Mouse (Mus musculus): ENCODE measurements around the gene Sdccag8. TPM values are rescaled to one million over a fixed set of nuclear protein-coding genes. Genes with fewer than 3 reads are reported as not detected.

Gene Sdccag8
- polyA plus RNA-seq, 1 experiment from 2014 or later: 14.4 TPM

DNA sequence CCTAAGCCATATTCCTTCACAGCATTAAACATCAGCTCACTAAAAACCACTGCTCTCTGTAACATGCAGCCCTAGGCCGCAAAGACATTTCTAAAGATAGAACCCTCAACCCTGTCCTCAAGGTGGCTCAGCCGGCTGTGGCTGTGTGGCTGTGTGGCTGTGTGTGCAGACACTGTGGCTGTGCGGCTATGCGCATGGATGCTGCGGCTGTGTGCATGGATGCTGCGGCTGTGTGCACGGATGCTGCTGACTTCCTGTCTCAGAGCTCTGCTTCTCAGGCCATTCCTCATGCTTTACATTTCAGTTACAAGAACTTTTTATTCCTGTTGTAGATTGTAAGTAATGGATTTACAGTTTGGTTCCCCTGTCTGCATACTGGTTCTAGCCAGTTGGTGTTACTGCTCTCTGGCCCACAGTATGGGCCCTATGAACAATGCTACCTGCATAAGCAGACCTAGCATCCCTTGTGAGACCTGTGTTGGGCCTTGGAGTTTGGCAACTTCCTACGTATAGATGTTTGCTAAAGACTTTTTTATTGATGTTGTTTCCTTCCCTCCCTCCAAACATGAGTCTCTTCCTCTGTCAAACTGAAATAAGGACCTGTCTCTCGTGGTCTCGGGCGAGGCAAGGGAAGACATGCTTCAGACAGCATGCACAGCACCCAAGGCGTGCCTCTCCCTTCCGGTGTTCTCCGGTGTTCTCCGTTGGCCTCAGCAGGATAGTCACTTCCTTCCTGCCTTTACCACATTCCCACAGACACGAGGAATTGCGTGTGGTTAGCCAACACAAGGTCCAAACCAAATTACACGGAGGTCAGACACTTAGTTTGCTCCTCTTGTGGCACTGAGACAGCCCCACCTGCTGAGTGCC lies 178.9 kb downstream of the Sdccag8 start:
- Histone ChIP-seq H3K4me1 (peaks cover 19% of the 10 kb centered on the region), H3K9me3 (no peaks in the 10 kb centered on the region), H3K36me3 (no peaks in the 10 kb centered on the region), H3K4me2 (no peak overlapping the region), H3K4me3 (no peak overlapping the region), H3K27ac (no peak overlapping the region), H3K27me3 (no peaks in the 10 kb centered on the region), H3K9ac (no peak overlapping the region)
- 76% methylated on average over 18 of the region's 18 CpGs for WGBS
- ATAC-seq (ENCODE audit: borderline replicate concordance, extremely low read depth, low FRiP score, low TSS enrichment): no peak

DNA sequence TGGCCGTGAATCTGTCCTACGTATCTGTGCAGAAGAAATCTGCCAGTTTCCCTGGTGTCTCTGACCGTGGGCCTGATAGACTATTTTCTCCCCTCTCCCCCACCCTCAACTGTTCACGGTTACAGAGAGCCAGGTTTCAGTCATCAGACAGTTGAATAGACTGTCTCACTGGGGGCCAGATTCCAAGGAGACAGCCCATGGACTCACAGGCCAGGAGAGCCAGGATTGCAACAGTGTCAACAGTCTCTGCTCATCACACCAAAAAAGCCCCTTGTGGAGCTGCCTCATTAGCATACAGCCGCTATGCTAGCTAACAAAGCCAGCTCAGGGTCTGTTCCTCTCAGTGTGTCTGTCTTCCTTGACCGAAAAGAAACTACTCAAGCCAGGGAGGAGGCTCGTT lies 179.6 kb downstream of the Sdccag8 start:
- H3K9ac ChIP-seq: no peak overlapping the region
- no peaks in the 10 kb centered on the region for H3K27me3 ChIP-seq
- H3K4me2 ChIP-seq: no peak overlapping the region
- H3K36me3 ChIP-seq: no peaks in the 10 kb centered on the region
- H3K9me3 ChIP-seq: no peaks in the 10 kb centered on the region
- peaks cover 19% of the 10 kb centered on the region for H3K4me1 ChIP-seq
- H3K27ac ChIP-seq: no peak overlapping the region
- ATAC-seq (ENCODE audit: borderline replicate concordance, extremely low read depth, low FRiP score, low TSS enrichment): no peak; the same call in 1 of the 2 replicates
- no peak overlapping the region for H3K4me3 ChIP-seq
- 52% methylated on average over 7 of the region's 7 CpGs for WGBS

DNA sequence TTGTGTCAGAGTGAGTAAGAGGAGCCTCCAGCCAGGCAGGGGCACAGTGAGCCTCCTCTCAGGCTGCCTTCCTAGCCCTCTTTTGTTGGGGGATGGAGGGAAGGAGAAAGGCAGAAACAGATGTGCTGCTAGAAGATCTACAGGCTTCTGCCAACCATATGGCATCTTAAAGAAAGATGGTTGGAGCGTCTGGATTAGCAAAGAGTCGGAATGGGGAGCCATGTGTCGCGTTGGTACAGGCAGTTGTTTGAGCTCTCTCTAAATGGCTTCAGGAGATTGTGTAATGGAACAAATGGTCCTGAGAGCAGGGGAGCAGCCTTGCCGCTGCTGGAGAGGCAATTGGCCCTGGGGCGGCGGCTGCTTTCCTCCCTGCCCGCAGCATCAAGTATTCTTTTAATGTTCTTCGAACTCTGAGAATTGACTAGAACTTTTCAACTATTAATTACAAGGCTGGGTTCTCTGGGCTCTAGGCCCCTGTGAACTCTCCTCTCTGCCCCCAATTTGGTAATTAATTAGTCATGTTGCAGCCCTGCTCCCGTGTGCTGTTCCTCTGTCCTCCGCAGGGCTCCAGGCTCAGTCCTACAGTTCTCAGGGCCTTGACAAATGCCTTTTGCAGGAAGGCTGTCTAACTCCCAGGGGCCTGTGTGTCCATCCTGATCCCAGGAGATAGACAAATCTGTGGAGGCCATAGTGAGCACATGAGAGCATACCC lies 180.4 kb downstream of the Sdccag8 start:
- ATAC-seq (ENCODE audit: borderline replicate concordance, extremely low read depth, low FRiP score, low TSS enrichment): no peak
- WGBS: 59% methylated on average over 11 of the region's 11 CpGs
- Histone ChIP-seq H3K27me3 (no peaks in the 10 kb centered on the region), H3K9ac (no peak overlapping the region), H3K4me1 (peaks cover 19% of the 10 kb centered on the region), H3K36me3 (no peaks in the 10 kb centered on the region), H3K9me3 (no peaks in the 10 kb centered on the region), H3K4me2 (no peak overlapping the region), H3K4me3 (no peak overlapping the region), H3K27ac (no peak overlapping the region)

DNA sequence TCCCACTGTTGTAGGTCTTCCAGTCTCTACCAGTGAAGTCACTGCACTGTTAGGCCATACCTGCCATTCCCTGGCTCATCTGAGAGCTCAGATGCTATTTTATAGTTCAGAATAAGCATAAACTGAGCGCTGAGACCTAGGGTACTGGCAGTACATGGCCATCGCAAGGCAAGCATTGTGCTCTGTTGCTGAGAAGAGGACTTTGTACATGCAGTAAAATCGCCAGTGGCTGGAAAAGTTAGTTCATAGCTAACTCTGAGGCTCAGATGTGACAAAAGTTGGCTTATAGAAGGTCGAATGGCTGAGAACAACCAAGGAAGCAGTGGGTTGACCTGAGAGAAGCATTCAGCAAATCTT lies 180.9 kb downstream of the Sdccag8 start:
- peaks cover 19% of the 10 kb centered on the region for H3K4me1 ChIP-seq
- no peak overlapping the region for H3K9ac ChIP-seq
- H3K9me3 ChIP-seq: no peaks in the 10 kb centered on the region
- H3K27ac ChIP-seq: no peak overlapping the region
- no peaks in the 10 kb centered on the region for H3K27me3 ChIP-seq
- no peaks in the 10 kb centered on the region for H3K36me3 ChIP-seq
- H3K4me3 ChIP-seq: no peak overlapping the region
- 85% methylated on average over 4 of the region's 4 CpGs for WGBS
- no peak overlapping the region for H3K4me2 ChIP-seq
- ATAC-seq (ENCODE audit: borderline replicate concordance, extremely low read depth, low FRiP score, low TSS enrichment): no peak

DNA sequence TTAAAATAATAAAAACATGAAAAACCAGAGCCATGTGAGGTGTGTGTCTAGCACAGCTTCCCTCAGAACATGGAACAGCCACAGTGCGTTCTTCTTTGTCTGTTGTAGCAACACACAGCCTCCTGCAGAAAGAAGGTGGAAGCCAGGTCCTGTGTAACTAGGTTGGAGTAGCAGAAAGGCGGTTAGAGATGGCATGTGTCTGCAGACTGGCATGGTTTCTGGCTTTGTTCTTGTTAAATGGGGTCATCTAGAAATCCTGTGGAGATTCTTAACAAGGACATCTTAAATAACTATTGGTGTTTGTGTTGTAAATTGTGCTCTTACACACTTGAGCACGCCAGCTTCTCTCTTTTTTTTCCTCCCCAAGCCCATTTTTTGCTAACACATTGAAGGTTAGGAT lies 181.7 kb downstream of the Sdccag8 start:
- WGBS: 98% methylated on average over 3 of the region's 3 CpGs
- no peak for ATAC-seq (ENCODE audit: borderline replicate concordance, extremely low read depth, low FRiP score, low TSS enrichment)

DNA sequence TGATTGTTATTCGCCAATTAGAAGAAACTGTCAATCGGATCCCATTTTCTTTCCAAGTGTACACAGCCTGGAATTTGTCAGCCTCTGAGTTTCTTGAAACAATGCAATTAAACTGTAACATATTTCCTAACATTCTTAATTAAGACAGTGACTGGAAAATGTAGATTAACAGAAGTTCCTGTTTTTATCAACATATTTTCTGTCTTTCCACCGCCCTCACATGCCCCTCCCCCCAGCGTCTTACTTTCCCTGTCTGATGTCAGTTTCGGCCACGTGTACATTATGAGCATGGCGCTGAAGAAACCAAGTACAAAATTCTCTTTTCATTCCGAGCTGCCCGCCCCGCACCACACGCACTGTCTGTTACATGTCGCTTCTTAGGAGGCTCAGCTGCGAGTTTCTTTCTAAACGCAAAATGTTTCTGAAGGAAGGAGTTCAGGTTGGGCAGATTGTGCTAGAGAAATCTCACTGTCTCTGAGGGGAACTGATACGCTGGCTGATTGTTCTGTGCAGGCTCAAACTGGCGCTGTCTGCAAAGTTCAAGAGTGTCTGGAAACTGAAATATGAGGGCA lies 182.3 kb downstream of the Sdccag8 start:
- no peaks in the 10 kb centered on the region for H3K27me3 ChIP-seq
- no peaks in the 10 kb centered on the region for H3K36me3 ChIP-seq
- WGBS: 37% methylated on average over 16 of the region's 16 CpGs
- no peak overlapping the region; the same call in 1 of the 2 replicates for H3K9ac ChIP-seq
- peaks cover 19% of the 10 kb centered on the region for H3K4me1 ChIP-seq
- ATAC-seq (ENCODE audit: borderline replicate concordance, extremely low read depth, low FRiP score, low TSS enrichment): no peak
- H3K4me3 ChIP-seq: no peak overlapping the region
- H3K27ac ChIP-seq: no peak overlapping the region
- H3K4me2 ChIP-seq: peak overlapping the region; percentile 35
- no peaks in the 10 kb centered on the region for H3K9me3 ChIP-seq

More for the DNA sequence above, 181.7 kb downstream of the Sdccag8 start:
- no peaks in the 10 kb centered on the region for H3K27me3 ChIP-seq
- H3K36me3 ChIP-seq: no peaks in the 10 kb centered on the region
- H3K9me3 ChIP-seq: no peaks in the 10 kb centered on the region
- no peak overlapping the region for H3K9ac ChIP-seq
- H3K4me1 ChIP-seq: peaks cover 19% of the 10 kb centered on the region
- H3K27ac ChIP-seq: no peak overlapping the region
- no peak overlapping the region for H3K4me3 ChIP-seq
- H3K4me2 ChIP-seq: no peak overlapping the region

DNA sequence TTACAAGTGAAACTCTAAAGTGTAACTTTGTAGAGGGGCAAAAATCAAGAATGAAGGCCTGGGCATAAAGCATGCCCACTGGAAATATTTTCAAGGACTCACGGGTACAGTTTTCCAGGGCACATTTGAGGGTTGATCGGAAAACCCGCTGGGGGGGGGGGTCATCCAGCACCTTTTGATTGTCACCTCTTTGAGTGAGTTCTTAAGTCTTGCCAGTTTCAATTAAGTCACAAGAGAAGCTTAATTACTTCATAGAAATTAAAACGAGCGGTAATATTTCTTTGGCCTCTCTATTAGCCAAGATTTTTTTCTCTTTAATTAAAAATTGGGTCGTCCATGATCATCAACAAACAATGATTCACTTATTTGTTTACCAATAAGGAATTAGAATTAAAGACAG lies 182.8 kb downstream of the Sdccag8 start:
- Histone ChIP-seq H3K9ac (no peak overlapping the region; the same call in 1 of the 2 replicates), H3K4me3 (no peak overlapping the region), H3K9me3 (no peaks in the 10 kb centered on the region), H3K4me1 (peaks cover 19% of the 10 kb centered on the region), H3K27me3 (no peaks in the 10 kb centered on the region), H3K27ac (no peak overlapping the region), H3K4me2 (no peak overlapping the region), H3K36me3 (no peaks in the 10 kb centered on the region)
- WGBS: 65% methylated on average over 6 of the region's 6 CpGs
- no peak for ATAC-seq (ENCODE audit: borderline replicate concordance, extremely low read depth, low FRiP score, low TSS enrichment)

DNA sequence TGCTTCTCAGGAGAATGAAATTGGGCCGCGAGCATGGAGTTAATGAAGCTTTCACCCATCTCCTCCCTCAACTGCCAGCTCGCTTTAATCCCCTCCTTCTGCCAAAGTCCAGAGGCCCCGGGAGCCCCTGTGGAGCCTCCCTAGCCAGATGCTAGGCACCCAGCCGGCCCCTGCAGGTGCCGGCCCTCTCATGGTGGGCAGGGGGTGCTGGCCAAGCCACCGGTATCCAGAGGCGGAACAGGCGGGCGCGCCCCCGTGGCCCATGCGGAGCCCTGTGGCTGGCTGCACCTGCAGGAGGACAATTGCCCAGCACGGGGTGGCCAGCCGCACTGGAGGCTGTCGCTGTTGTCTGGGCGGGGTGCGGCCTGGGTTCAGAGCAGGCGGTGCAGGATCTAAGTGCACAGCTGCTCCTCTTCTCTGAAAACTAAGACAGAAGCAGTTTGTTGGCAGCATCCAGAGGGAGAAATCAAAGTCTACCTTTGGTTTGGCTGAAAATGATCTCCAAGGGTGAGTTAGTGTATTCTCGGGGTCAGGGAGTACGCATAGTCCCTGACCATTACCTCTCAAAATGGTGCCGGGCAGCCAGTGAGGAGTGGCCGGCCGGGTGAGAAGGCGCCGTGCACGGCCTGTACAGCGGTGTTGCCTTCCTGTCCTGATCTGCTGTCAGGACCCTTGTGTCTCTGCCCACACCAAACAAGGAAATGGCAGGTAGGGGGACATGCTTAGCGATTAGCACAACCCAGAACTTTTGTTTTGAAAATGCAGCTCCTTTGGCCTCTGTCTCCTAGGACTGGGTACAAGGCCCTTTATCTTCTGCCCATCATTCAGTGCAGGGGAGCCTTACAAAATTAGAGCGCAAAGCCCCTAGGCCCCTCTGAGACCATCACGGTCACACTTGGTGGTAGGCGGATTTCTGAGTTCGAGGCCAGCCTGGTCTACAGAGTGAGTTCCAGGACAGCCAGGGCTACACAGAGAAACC lies 183.5 kb downstream of the Sdccag8 start:
- H3K9me3 ChIP-seq: no peaks in the 10 kb centered on the region
- no peak overlapping the region for H3K9ac ChIP-seq
- H3K4me3 ChIP-seq: no peak overlapping the region
- no peak overlapping the region for H3K27ac ChIP-seq
- H3K4me2 ChIP-seq: peak overlapping the region; percentile 33; the same call in 1 of the 2 replicates
- H3K4me1 ChIP-seq: peaks cover 19% of the 10 kb centered on the region
- H3K27me3 ChIP-seq: no peaks in the 10 kb centered on the region
- ATAC-seq (ENCODE audit: borderline replicate concordance, extremely low read depth, low FRiP score, low TSS enrichment): no peak
- no peaks in the 10 kb centered on the region for H3K36me3 ChIP-seq
- WGBS: 66% methylated on average over 33 of the region's 33 CpGs

DNA sequence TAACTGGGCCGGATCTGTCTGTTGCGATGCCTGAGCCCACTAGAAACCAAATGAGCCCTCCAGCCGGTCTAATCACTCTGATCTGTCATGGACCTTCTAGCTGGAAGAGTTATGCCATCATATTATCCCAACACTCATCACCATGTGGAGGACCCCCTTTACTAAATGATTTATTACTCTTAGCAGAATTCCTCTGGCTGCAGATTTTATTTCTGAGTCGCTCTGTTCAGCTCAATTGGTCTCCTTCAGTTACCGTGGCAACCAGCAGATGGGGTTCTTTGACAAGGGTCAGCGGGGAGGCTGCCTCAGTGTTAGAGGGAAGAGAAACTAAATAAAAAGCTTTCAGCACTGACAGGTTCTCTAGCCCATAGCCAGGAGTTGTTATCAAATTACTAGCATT lies 184.6 kb downstream of the Sdccag8 start:
- no peak overlapping the region for H3K4me2 ChIP-seq
- 22% methylated on average over 6 of the region's 6 CpGs for WGBS
- peaks cover 13% of the 10 kb centered on the region for H3K4me1 ChIP-seq
- no peak overlapping the region for H3K9ac ChIP-seq
- no peaks in the 10 kb centered on the region for H3K36me3 ChIP-seq
- no peak overlapping the region for H3K4me3 ChIP-seq
- ATAC-seq (ENCODE audit: borderline replicate concordance, extremely low read depth, low FRiP score, low TSS enrichment): no peak
- no peaks in the 10 kb centered on the region for H3K9me3 ChIP-seq
- H3K27me3 ChIP-seq: no peaks in the 10 kb centered on the region
- no peak overlapping the region for H3K27ac ChIP-seq

DNA sequence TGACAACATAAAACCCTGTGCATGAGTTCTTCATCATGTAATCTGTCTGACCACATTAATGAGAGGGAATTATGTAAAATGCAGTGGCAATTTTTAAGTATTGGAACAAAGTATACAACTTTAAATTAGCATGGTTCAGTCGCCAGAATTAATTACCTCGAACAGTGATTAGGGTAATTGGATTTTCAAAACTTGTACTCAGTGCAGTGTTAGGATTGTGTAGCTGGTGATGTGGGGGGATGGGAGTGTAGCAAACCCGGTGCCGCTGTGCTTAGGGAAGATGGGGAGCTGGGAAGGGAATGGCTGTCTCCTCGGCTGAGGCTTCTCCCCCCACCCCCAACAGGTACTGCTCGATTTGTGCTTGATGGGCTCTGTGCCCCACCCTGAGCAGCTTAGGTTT lies 188.5 kb downstream of the Sdccag8 start:
- H3K27me3 ChIP-seq: no peaks in the 10 kb centered on the region
- no peaks in the 10 kb centered on the region for H3K36me3 ChIP-seq
- no peaks in the 10 kb centered on the region for H3K9me3 ChIP-seq
- ATAC-seq (ENCODE audit: borderline replicate concordance, extremely low read depth, low FRiP score, low TSS enrichment): no peak
- H3K4me2 ChIP-seq: no peak overlapping the region
- H3K27ac ChIP-seq: no peak overlapping the region
- H3K4me1 ChIP-seq: no peaks in the 10 kb centered on the region
- no peak overlapping the region for H3K9ac ChIP-seq
- no peak overlapping the region for H3K4me3 ChIP-seq
- 65% methylated on average over 6 of the region's 6 CpGs for WGBS

DNA sequence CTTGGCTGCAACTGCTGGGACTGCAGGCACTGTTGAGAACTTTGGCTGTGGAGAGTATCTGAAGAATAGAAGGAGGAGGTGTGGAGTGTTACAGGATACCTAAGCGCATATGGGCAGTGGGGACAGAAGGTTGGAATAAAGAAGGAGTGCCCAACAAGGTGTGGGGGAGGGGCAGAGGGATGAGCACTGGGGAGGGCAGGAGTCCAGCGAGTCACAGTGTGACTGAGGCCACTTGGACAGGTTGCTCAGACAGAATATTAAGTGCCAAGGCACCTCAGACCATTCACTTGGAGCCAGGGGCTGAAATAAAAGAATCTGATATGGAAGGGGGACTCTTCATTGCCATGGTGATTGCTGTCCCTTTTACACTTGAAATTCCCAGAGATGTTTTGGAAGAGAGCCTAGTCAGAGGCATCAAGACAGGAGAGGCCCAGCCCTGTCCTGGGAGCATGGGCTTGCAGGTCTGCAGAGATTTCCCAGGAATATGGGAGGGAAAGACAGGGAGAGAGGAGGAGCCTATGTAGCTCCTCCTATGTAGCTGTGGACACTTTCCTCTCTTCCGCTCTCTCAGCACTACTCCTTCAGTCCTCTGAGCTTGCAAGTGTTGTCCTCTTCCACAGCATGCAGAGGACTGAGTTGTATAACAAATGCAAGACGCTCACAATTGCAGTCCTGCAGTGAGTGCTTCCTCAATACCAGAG lies 189.7 kb downstream of the Sdccag8 start:
- no peak for ATAC-seq (ENCODE audit: borderline replicate concordance, extremely low read depth, low FRiP score, low TSS enrichment)
- no peaks in the 10 kb centered on the region for H3K36me3 ChIP-seq
- H3K27ac ChIP-seq: no peak overlapping the region
- no peak overlapping the region for H3K4me2 ChIP-seq
- 68% methylated on average over 4 of the region's 4 CpGs for WGBS
- no peak overlapping the region for H3K9ac ChIP-seq
- H3K4me1 ChIP-seq: peaks cover 6% of the 10 kb centered on the region; the same call in 1 of the 2 replicates
- H3K27me3 ChIP-seq: no peaks in the 10 kb centered on the region
- H3K4me3 ChIP-seq: no peak overlapping the region
- H3K9me3 ChIP-seq: no peaks in the 10 kb centered on the region

Data from lung, embryonic 15.5 days (tissue).